Mouse (Mus musculus) brown adipose tissue, adult 24 weeks (tissue): ENCODE data around the gene Bnc2. TPM values are rescaled to one million over a fixed set of nuclear protein-coding genes. Genes with fewer than 3 reads are reported as not detected.

ENCODE experiments used
- H3K27ac ChIP-seq: fragments of 200-500 bp; replicated peaks from 2 replicates; pipeline ENCODE4 v1.5.1; 2012; ENCODE audit warnings: low read depth, mild to moderate bottlenecking, low read length
- H3K4me1 ChIP-seq: fragments of 200-500 bp; 2 replicates; pipeline ENCODE4 v1.6.1; 2012; ENCODE audit warnings: low read length, mixed read lengths; ENCODE audit not compliant: control insufficient read depth, insufficient read depth, insufficient read length
- H3K4me3 ChIP-seq: fragments of 200-500 bp; 2 replicates; pipeline ENCODE4 v1.5.1; 2012; ENCODE audit warnings: low read depth, mild to moderate bottlenecking, low read length, moderate library complexity; ENCODE audit not compliant: insufficient read depth
- polyA plus RNA-seq: library from polyadenylated mRNA; stranded (reverse); fragments of >200 nt; gene quantifications from 2 replicates; pipeline ENCODE4 v1.2.4, GENCODE M21; 2012; ENCODE audit not compliant: missing spikeins, insufficient read depth, insufficient read length

Gene Bnc2
- polyA plus RNA-seq, 1 experiment: 2.2 TPM

DNA sequence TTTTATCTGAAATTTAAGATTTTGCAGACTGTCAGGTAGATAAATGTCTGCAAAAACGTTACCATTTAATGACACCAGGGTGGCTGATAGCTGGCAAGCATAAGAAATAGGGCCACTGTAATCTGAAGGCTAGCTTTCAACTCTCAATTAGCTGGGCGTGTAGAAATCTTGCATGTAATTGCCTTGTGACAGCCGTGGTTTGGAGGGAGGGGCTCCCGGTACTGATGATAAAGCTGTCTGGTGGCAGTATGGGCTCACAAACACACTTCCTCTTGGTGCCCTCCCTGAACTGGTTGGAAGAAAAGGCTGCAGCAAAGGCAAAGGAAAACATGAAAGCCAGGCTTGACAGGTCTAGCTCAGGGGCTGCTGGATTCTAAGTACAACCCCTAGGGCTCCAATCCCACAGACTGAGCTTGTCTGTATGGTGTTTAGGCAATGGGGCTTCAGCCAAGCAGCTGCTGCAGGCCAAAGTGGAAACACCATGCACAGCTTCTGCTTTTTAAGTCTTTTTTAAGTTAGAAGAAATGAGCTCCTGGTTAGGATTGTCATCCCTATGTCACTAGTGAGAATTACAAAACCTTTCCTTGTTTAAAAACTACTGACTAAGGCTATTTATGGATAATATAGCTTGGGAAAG is 366.7 kb downstream of the Bnc2 start:
- no peaks in the 10 kb centered on the region for H3K4me1 ChIP-seq
- H3K4me3 ChIP-seq: no peak overlapping the region
- H3K27ac ChIP-seq: no peak overlapping the region

DNA sequence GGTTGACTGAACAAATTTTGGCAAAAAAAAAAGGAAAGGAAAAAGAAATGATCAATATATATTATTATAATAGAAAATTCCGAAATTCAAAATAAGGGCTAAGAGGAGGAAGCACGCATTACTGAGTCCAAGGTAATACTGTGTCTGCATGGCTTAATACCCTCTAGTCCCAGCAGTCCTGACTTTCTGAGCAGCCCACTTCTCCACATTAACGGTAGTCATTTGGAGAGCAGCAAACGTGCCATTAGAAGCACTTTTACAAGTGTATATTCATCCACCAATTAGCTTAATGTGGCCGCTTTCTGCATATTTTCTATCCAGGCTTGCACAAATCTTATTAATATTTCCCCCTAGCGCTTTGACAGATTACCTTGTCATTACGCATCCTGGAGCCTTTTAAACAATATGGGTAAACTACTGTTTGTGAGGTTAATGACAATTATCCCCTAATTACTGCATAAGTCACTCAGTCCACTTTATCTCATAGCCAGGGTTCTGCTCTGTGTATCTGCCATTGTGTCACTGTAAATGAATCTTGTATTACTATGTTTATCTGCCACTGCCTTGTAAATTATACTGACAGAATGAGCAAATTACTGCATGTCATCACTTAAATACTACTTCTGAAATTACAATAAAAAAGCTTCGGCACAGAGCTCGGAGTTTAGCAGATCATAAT is 368.0 kb downstream of the Bnc2 start:
- H3K4me1 ChIP-seq: no peaks in the 10 kb centered on the region
- H3K4me3 ChIP-seq: no peak overlapping the region
- no peak overlapping the region for H3K27ac ChIP-seq

DNA sequence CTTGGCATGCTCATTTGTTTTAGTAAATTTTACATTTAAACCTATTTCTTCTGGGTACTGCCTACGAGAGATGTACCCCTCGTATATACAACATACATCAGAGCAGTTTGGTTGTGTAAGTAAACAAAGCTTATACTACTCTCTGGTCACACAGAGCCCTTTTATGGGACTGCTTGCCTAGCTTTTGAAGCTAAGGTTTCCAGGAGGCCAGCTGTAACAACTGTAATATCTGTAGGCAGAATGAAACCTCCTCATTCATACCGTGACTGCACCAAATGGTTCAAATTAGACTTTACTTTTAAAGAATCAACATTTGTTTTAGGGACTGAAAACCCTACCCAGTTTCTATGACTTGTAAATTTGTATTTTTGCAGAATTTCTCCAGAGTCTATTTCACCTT is 372.1 kb downstream of the Bnc2 start:
- Histone ChIP-seq H3K4me3 (no peak overlapping the region), H3K4me1 (no peaks in the 10 kb centered on the region), H3K27ac (no peak overlapping the region)

DNA sequence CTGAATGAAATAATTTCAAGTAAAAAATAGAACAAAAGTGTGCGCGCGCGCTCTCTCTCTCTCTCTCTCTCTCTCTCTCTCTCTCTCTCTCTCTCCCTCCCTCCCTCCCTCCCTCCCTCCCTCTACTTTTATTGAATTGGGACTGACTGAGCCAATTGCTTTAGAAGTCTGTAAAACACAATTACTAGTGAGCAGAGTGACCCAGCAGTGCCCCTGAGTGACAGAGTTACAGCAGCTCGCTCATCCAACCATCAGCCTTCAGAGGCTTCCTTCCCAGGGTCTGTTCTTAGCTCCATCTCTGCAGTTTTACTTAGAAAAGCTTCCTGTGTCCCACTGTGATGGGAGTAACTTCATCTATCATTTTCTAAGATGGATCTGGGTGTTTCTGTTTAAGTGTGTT is 389.9 kb downstream of the Bnc2 start:
- no peak overlapping the region for H3K4me3 ChIP-seq
- H3K27ac ChIP-seq: no peak overlapping the region
- H3K4me1 ChIP-seq: no peaks in the 10 kb centered on the region

DNA sequence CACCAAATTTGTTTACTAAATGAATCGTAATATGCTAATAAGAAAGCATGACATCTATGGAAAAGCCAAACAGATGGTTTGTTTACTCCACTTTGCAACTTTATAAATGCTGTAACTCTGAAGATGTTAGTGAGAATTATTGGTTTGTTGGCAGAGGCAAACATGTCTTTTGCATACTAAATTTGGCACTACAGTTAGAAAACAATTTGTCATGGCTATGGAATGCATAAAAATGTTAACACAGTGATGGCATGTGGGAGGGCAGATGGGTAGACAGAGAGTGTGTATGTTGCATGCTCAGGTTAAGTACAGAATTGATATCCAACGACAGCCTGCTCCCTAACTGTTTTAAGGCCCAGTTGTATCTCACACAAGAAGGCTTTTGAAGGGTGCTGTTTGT is 392.4 kb downstream of the Bnc2 start:
- no peaks in the 10 kb centered on the region for H3K4me1 ChIP-seq
- H3K4me3 ChIP-seq: no peak overlapping the region
- H3K27ac ChIP-seq: no peak overlapping the region

DNA sequence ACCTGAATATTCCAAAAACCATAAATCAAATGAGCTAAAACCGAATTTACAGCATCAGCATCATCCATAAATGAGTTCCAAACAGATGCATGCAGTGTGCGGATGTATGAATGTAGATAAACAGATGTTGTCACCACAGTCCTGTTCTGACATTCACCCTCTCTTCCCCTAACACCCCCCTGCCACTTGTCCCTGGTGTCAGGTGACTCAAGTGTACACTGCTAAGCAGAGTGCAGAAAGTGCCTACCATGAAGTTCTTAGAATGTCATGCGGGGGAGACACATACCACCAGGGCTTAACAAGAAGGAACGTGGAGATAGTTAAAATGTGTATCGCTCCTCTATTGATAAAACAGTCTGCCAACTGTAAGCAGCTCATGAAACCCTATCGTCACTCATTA is 396.9 kb downstream of the Bnc2 start:
- H3K4me1 ChIP-seq: no peaks in the 10 kb centered on the region
- H3K4me3 ChIP-seq: no peak overlapping the region
- H3K27ac ChIP-seq: no peak overlapping the region

DNA sequence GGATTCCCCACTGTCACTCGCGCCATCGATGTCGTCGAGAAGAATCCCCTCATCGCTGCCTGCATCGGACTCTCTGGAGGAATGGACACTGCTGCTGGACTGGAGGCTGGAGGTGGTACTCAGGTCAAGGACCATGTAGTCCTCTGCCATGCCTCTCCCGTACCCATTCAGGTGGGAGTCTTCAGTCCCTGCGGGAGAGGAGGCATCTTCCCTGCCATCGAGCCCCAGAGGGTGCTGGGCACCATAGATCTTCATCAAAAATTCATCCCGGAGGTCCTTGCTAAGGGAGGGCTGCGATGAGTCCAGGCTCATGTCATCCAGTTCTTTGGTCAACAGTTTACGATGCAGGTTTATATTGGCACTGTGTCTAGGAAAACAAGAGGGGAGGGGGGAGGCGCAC is 399.0 kb downstream of the Bnc2 start:
- Histone ChIP-seq H3K27ac (no peak overlapping the region), H3K4me3 (no peak overlapping the region)

DNA sequence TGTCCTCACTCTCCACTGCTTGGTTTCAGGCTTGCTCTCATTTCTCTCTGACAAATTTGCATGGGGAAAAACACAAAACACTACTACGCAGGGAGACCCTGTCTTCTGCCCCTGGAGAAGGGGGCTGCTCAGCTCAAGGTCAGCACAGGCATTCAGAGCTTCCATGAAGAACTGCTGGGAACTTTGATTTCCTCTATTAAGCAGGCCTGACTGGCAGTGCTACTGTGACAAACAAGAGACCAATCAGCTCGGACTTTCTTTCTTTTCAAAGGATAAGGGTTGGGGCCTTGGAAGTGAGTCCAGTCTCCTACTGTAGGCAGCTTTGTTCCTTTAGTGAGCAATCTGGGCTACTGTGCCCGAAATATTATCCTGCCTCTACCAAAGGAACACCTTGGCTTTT is 400.9 kb downstream of the Bnc2 start:
- Histone ChIP-seq H3K4me3 (no peak overlapping the region), H3K27ac (no peak overlapping the region), H3K4me1 (no peaks in the 10 kb centered on the region)

More for the DNA sequence above, 399.0 kb downstream of the Bnc2 start:
- H3K4me1 ChIP-seq: no peaks in the 10 kb centered on the region

DNA sequence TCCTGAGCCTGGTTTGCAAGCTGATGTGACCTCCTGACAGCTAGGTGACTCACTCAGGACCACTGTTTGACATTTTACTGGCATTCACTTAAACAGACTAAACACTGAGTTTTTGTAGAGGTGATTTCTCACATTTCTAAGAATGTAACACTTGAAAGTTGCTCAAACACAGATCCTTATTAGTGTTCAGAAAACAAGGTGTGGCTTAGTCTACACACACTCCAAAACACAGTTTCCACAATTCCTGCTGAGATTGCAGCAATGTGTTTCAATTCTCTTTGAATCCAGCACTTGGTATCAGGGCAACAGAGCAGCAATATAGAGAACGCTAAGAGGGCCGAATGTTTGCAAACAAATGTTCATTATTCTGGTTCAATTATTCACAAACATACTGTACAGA is 402.2 kb downstream of the Bnc2 start:
- Histone ChIP-seq H3K27ac (no peak overlapping the region), H3K4me1 (no peaks in the 10 kb centered on the region), H3K4me3 (no peak overlapping the region)

DNA sequence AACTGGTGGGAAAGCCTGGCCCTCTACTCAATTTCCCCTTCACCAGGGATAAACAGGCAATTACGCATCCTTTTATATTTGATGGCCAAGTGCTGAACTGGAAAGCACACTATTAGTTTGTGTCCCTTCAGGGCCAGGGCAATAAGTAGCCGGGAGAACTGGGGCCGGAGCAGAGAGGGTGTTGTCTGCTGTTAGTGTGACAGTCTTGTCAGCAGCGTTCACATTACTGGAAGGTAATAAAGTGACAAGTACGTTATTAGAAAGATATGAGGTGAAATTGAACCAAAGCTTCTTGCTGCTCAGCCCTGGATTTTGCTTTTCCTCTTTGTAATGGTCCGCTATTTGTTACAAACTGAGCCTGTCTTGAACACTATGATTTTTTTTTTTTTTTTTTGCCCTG is 405.2 kb downstream of the Bnc2 start:
- no peak overlapping the region for H3K27ac ChIP-seq
- H3K4me3 ChIP-seq: no peak overlapping the region
- H3K4me1 ChIP-seq: no peaks in the 10 kb centered on the region

DNA sequence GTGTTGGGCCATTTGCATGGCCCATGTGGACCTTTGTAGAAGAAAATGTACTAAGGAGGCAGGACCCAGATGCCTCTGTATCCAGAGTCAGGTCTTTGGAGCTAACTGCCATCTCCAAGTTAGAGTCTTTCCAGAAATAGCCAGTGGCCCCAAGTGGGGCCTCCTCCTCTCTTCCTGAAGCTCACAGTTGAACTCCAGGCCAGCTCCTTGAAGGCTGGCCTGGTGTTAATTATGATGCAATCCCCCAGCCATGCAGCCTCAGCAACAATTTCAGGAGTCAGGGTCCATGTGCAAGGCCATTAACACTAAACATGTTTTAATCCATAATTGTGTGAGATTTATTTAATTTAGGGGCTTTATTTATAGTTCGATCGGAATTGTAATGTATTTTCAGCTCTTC is 427.7 kb downstream of the Bnc2 start:
- H3K4me1 ChIP-seq: no peaks in the 10 kb centered on the region
- H3K27ac ChIP-seq: no peak overlapping the region
- H3K4me3 ChIP-seq: no peak overlapping the region

DNA sequence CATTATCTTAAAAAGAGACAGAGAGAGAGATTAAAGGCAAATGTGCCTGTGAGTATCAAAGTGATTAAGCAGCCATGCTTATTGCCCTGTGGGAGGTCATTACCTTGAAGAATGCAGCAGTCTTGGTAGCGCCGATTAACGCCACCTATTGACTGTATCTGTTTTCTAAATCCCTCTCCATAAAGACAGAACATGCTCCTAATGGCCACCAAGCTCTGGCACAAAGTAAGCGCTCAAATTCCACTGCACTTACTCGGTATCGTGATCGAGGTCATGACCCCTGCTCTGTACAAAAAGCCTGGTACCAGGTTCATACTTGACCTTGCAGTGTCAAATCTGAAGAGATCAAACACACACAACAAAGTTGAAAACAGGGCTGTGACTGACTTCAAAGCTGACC is 442.7 kb downstream of the Bnc2 start:
- Histone ChIP-seq H3K27ac (no peak overlapping the region), H3K4me1 (no peaks in the 10 kb centered on the region), H3K4me3 (no peak overlapping the region)

DNA sequence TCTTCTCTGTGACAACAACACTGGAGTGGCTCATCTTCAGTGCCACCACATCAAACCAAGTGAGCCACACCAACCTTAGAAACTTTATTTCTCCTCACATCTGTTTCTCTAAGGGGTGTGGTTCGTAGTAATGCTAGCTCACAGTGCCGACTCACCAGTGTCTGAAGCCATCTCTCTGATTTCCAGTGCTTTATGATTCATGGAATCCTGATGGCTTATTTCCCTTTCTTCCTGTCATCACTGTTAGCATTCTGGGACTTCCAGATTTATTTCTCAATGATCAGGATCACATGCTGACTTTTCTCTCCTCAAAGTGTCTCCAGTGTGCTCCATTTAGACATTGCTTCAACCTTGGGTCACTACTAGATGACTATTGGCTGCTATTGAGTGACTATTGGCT is 443.8 kb downstream of the Bnc2 start:
- no peak overlapping the region for H3K4me3 ChIP-seq
- no peaks in the 10 kb centered on the region for H3K4me1 ChIP-seq
- H3K27ac ChIP-seq: no peak overlapping the region

DNA sequence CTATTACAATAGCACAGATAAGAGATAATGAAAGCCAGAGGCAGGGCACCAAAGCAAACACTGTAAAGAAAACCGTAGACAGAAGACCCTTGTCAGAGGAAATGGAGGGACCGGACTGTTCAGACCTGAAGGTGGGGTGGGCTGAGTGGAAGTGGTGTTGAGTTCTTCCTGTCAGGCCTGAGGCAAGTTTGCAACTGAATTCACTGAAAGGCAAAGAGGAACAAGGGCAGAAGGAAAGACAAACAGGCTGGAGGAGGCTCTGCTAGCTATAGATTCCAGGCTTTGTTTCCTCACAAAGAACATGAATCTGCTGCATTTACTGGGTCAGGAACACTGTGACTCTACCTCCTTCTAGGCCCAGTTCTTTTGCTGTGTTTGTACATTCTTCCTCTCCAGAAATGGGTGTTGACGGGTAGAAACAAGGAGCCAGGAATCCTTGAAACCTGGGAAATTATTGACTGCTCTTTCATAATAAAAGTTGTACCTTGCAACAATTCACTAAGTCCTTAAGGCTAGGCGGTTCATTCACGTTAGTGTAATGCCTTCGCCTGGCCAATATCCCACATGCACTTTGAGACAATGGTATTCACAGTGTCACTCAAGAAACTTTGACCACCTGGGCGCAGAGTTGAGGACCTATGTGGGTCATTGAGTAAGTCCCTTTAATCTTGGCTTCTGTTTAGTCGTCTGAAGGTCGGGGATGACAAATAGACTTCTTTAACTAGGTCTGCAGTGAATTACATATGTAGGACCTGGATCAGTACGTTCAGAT is 445.7 kb downstream of the Bnc2 start:
- H3K27ac ChIP-seq: no peak overlapping the region
- no peak overlapping the region for H3K4me3 ChIP-seq
- no peaks in the 10 kb centered on the region for H3K4me1 ChIP-seq

DNA sequence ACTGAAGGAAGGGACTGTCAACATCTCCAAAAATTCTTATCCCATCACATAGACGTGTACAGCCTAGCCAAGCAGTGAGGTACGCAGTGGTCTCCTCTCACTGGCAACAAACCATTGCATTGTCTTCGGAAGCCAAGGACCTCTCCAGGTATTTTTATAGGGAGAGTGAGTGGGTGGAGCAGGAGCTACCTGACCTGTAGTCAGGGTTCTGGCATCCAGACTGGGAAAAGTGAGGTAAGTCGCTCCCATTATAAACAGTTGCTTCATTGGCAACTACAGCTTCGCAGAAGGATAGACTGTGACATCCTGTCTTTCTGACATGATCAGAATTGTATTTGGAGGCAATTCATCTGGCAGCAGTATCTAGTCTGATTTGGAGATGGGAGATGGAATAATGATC is 446.5 kb downstream of the Bnc2 start:
- Histone ChIP-seq H3K27ac (no peak overlapping the region), H3K4me3 (no peak overlapping the region), H3K4me1 (no peaks in the 10 kb centered on the region)
